Mouse (Mus musculus): ENCODE results near the gene St6galnac4.

DNA sequence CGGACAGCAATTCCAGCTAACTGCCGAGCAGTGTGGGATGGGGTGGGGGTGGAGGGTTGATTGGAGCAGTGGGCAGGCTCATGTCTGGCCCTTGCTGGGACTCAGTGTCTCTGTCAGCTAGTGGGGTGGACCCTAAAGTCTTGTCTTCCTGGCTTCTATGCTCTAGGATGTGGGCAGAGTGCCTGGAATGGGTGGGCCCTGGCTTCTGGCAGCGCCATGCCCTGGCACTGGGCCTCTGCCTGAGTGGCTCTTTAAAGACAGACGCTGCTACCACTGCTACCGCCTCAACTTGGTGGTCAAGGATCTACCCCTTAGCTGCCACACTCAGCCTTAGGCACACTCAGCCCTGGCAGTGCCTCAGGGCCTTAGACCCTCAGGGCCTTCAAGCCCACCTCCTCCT lies 41.8 kb downstream of the St6galnac4 start:
- no peak for TF ChIP-seq CTCF (IDR thresholded peaks at IDR 0.05; ENCODE audit: insufficient read depth, low read length)
- TF ChIP-seq POLR2A (IDR thresholded peaks at IDR 0.05; ENCODE audit: borderline replicate concordance, extremely low read depth, low read depth, low read length): peak; percentile 38; the same call in 1 of the 2 replicates
